Mouse (Mus musculus) hindbrain, embryonic 15.5 days (tissue): ENCODE measurements at regions not wholly inside any gene's neighbourhood (a gene's known extent, or its start where the extent isn't known, plus 50 kb on each side); places are given as distances from the start of the nearest gene placed in this dataset.

Experiments used
- ATAC-seq: fragments of 200-750 bp; cut with Nextera tagmentation; 2 replicates; pipeline ENCODE4 v1.8.0; 2017; ENCODE audit warnings: low read depth, moderate number of reproducible peaks, moderate TSS enrichment; ENCODE audit not compliant: low FRiP score
- H3K27ac ChIP-seq: fragments of 300-500 bp; sonication (generic); replicated peaks from 2 replicates; pipeline ENCODE4 v1.5.1; 2015; ENCODE audit warnings: mild to moderate bottlenecking, inconsistent platforms
- H3K27me3 ChIP-seq: fragments of 300-500 bp; sonication (generic); 2 replicates; pipeline ENCODE4 v1.6.1; 2015; ENCODE audit warnings: control low read depth, inconsistent platforms
- H3K36me3 ChIP-seq: fragments of 300-500 bp; sonication (generic); 2 replicates; pipeline ENCODE4 v1.6.1; 2015; ENCODE audit warnings: control low read depth, inconsistent platforms
- H3K4me1 ChIP-seq: fragments of 300-500 bp; sonication (generic); replicated peaks from 2 replicates; pipeline ENCODE4 v1.6.1; 2015; ENCODE audit warnings: control low read depth, inconsistent platforms
- H3K4me2 ChIP-seq: fragments of 300-500 bp; sonication (generic); 2 replicates; pipeline ENCODE4 v1.6.1; 2015; ENCODE audit warnings: moderate library complexity, mild to moderate bottlenecking, inconsistent platforms
- H3K4me3 ChIP-seq: fragments of 300-500 bp; sonication (generic); 2 replicates; pipeline ENCODE4 v1.5.1; 2015; ENCODE audit warnings: mild to moderate bottlenecking, inconsistent platforms
- H3K9ac ChIP-seq: fragments of 300-500 bp; sonication (generic); 2 replicates; pipeline ENCODE4 v1.6.1; 2015; ENCODE audit warnings: inconsistent platforms
- H3K9me3 ChIP-seq: fragments of 300-500 bp; sonication (generic); 2 replicates; pipeline ENCODE4 v1.6.1; 2016; ENCODE audit warnings: control low read depth, inconsistent platforms
- WGBS: fragments of 180-500 bp; shearing (Covaris S2); methylation state at CpG from one replicate; pipeline ENCODE4 v1.1.7; 2015; 5-methylcytosine and 5-hydroxymethylcytosine counted together

DNA sequence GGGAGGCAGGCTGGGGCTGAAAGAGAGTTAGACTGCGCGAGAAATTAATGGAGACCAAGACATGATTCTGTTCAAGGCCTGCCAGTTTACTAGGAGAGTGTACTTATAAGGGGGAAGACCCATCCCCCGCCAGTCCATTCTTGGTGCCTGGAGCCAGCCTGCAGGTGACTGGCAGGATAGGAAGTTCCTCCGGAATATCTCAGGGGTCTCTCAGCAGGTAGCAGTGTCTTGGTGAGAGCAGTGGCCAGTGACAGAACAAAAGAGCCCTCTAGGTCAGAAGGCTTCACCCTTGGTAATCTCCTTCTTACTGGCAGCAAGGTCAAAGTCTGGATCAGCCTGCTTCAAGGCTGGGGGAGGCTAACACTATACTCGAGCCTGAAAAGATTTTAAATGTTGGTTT is 83.7 kb upstream of the Zfp804b start:
- Histone ChIP-seq H3K4me1 (no peaks in the 10 kb centered on the region), H3K4me2 (no peak overlapping the region), H3K9me3 (no peaks in the 10 kb centered on the region), H3K9ac (no peak overlapping the region), H3K27ac (no peak overlapping the region), H3K27me3 (no peaks in the 10 kb centered on the region), H3K36me3 (no peaks in the 10 kb centered on the region), H3K4me3 (no peak overlapping the region)
- ATAC-seq: no peak
- WGBS: 40% methylated on average over 5 of the region's 5 CpGs

DNA sequence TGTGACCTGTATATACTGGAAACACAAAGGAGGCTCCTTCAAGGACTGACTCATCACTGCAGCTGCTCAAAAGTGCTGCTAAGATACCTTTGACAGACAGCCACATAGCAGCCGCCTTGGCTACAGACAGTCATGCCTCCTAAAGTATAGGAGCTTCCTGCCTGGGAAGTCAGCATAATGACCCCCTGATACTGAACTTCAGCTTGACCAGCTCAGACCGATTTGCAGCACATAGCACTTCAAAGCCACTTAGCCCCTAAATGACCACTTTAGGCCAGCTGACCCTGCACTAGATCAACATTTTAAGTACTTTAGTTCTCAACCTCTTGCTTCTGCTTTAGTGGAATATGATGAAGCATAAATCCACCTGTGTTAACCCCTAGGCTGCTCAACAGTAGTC is 91.9 kb upstream of the Zfp804b start:
- 84% methylated on average over 2 of the region's 2 CpGs for WGBS
- H3K36me3 ChIP-seq: no peaks in the 10 kb centered on the region

DNA sequence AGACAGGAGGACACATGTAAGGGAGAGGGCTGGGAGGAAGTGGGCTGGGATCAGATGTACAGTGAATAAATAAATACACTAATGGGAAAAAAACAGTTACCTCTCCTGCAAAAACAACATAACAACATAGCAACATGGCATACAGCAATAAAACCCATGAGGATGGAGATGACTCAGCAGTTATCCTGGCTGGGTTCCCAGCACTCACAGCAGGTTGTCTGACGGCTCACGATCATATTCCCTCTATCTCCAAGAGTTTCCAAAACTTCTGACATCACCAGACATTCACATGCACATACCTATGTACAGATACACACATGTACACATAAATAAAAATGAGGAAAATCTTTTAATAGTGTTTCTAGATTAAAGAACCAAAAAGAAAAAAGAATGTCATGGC is 103.4 kb upstream of the Zfp804b start:
- Histone ChIP-seq H3K36me3 (no peaks in the 10 kb centered on the region), H3K9me3 (no peaks in the 10 kb centered on the region)
- 70% methylated on average over 2 of the region's 2 CpGs for WGBS

More for the DNA sequence above, 91.9 kb upstream of the Zfp804b start:
- H3K4me3 ChIP-seq: no peak overlapping the region
- no peaks in the 10 kb centered on the region for H3K27me3 ChIP-seq
- no peak overlapping the region for H3K27ac ChIP-seq
- no peaks in the 10 kb centered on the region for H3K4me1 ChIP-seq
- no peaks in the 10 kb centered on the region for H3K9me3 ChIP-seq
- no peak overlapping the region for H3K9ac ChIP-seq
- no peak overlapping the region for H3K4me2 ChIP-seq
- no peak for ATAC-seq

DNA sequence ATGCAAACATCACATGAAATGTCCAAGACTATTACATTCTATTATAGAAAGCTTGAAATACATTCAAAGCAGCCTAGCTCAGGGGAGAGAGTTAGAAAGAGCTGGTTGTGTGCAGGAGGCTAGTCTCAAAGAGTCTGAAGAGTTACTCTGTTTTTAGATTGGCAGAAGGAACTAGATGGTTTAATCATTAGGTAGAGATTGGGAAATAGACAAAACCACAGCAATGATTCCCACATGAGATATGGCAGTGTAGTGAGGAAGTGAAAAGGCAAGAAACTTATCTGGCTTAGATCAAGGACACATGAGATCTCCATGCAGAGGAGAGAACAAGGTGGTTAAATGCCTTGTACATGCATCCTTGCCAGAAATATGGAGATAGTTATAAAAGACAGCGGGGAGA is 110.3 kb upstream of the Zfp804b start:
- WGBS: 95% methylated on average over 1 of the region's 1 CpGs

More for the DNA sequence above, 103.4 kb upstream of the Zfp804b start:
- H3K27me3 ChIP-seq: no peaks in the 10 kb centered on the region
- no peak overlapping the region for H3K4me2 ChIP-seq
- no peak overlapping the region for H3K9ac ChIP-seq
- H3K4me3 ChIP-seq: no peak overlapping the region
- H3K4me1 ChIP-seq: no peaks in the 10 kb centered on the region
- ATAC-seq: no peak
- H3K27ac ChIP-seq: no peak overlapping the region

DNA sequence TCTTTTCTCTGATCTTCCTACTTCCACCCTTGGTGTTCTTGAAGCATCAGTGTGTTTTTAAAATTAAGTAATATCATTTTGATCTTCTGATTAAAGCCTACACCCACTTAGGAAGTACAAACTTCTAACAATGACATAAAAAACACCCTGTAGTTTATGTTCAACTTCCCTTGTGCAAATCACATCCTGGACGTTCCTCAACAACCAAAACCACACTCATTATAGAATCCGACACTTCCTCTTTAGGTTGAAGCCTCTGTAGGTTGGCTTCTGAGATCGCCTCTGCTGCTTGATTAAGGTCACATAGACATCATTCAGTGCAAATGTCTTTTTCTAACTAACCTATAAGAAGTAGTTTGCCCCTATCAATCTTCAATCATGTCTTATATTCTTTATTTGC is 112.5 kb upstream of the Zfp804b start:
- Histone ChIP-seq H3K9ac (no peak overlapping the region), H3K27ac (no peak overlapping the region), H3K9me3 (no peaks in the 10 kb centered on the region), H3K4me3 (no peak overlapping the region), H3K4me1 (no peaks in the 10 kb centered on the region), H3K4me2 (no peak overlapping the region), H3K36me3 (no peaks in the 10 kb centered on the region), H3K27me3 (no peaks in the 10 kb centered on the region)
- no peak for ATAC-seq
- 82% methylated on average over 3 of the region's 3 CpGs for WGBS

More for the DNA sequence above, 110.3 kb upstream of the Zfp804b start:
- no peaks in the 10 kb centered on the region for H3K27me3 ChIP-seq
- no peak overlapping the region for H3K4me2 ChIP-seq
- H3K4me1 ChIP-seq: no peaks in the 10 kb centered on the region
- no peaks in the 10 kb centered on the region for H3K36me3 ChIP-seq
- no peak for ATAC-seq
- no peaks in the 10 kb centered on the region for H3K9me3 ChIP-seq
- no peak overlapping the region for H3K27ac ChIP-seq
- no peak overlapping the region for H3K9ac ChIP-seq
- no peak overlapping the region for H3K4me3 ChIP-seq

DNA sequence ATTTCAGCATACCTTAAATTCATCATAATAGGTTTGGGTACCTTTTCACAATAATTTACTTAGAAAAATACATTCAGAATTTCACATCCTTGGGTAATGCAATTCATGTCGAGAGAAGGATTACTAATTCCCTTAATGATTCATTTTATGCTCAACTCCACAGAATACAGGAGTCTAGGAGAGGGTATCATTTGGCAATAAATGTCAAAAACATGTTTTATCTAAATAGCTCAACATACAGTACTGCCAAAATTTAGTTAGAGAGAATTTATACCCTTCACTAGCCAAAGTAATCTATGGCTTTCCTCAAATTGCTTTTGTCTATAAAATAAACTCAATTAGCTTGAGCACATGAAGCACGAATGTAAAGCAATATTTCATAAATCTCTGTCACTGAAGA is 144.6 kb upstream of the Zfp804b start:
- 63% methylated on average over 2 of the region's 2 CpGs for WGBS
- no peaks in the 10 kb centered on the region for H3K36me3 ChIP-seq
- no peak overlapping the region for H3K27ac ChIP-seq
- no peak overlapping the region for H3K4me2 ChIP-seq
- H3K9ac ChIP-seq: no peak overlapping the region
- no peaks in the 10 kb centered on the region for H3K4me1 ChIP-seq
- H3K27me3 ChIP-seq: no peaks in the 10 kb centered on the region
- no peaks in the 10 kb centered on the region for H3K9me3 ChIP-seq
- no peak overlapping the region for H3K4me3 ChIP-seq
- ATAC-seq: no peak

DNA sequence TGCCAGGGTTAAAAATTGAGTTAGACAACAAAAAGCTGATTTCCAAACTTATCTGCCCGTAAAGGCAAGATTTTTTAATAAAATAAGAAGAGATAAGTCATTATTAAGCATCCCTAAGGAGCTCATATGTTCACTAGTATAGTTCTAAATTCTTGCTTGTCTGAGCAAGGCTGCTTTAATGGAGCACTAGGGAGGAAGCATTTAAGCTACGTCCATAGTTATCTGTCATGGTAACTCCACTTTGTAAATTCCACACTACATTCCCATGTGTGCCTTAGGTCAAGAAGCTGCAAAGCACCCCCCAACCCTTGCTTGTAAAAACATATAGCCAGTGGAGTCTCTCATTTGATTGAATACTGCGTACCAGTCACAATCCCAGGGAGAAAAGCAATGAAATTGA is 145.0 kb upstream of the Zfp804b start:
- no peaks in the 10 kb centered on the region for H3K9me3 ChIP-seq
- no peak for ATAC-seq
- H3K9ac ChIP-seq: no peak overlapping the region
- no peak overlapping the region for H3K4me3 ChIP-seq
- no peaks in the 10 kb centered on the region for H3K27me3 ChIP-seq
- H3K27ac ChIP-seq: no peak overlapping the region
- H3K4me1 ChIP-seq: no peaks in the 10 kb centered on the region
- no peak overlapping the region for H3K4me2 ChIP-seq
- H3K36me3 ChIP-seq: no peaks in the 10 kb centered on the region
- 57% methylated on average over 3 of the region's 3 CpGs for WGBS

DNA sequence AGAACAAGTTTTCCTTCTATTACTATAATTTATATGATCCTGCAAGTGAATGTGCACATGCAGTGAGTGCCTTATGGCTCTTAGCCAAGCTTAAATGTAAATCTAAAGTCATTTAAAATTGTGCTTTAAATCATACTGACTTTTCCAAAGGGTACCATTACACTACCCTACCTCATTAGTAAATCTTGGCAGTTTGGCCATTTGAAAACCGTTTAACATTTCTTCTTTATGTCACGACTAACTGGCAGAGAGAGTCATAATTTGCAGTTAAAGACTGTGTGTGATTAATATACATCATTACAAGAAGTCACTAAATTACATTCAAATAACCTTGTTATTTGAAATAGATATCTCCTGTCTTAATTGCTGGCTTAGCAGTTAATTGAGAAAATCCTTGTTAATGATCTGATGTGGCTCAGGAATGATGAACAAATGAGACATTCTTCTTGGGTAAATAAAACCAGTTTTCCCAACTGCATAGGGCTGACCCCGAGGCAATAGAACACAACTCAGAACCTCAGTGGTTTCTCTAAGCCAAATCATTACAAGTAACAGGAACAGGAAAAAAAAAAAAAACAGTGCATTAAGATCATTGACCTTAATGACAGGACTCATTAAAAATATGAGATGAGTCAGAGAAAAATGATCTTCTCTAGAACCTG is 173.1 kb upstream of the Zfp804b start:
- no peak overlapping the region for H3K9ac ChIP-seq
- 57% methylated on average over 3 of the region's 3 CpGs for WGBS
- no peaks in the 10 kb centered on the region for H3K27me3 ChIP-seq
- ATAC-seq: no peak
- H3K27ac ChIP-seq: no peak overlapping the region
- no peak overlapping the region for H3K4me2 ChIP-seq
- H3K36me3 ChIP-seq: no peaks in the 10 kb centered on the region
- no peak overlapping the region for H3K4me3 ChIP-seq
- no peaks in the 10 kb centered on the region for H3K9me3 ChIP-seq
- no peaks in the 10 kb centered on the region for H3K4me1 ChIP-seq

DNA sequence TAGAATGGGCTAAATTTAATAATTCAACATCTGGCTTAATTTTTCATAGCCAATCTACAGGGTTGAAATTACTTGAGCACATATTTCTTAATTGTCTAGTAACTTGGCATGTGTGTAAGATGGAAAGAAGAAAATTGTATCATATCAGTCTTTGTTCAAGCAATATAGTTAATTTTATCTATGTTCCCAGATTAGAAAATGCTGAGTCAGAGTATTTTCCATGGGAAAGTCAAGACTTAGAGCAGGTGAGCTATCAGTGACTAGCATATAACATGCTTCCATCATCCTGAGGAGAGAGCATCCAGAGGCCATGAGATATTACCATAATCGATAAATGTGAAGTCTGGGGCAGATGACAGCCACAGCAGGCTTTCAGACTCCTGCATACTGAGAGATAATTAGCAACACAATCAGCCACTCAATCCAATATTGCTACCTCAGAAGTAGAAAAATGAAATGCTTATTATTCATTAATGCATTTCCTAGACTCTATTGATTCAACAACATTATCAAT is 188.2 kb upstream of the Zfp804b start:
- no peak overlapping the region for H3K4me3 ChIP-seq
- WGBS: 71% methylated on average over 1 of the region's 1 CpGs

DNA sequence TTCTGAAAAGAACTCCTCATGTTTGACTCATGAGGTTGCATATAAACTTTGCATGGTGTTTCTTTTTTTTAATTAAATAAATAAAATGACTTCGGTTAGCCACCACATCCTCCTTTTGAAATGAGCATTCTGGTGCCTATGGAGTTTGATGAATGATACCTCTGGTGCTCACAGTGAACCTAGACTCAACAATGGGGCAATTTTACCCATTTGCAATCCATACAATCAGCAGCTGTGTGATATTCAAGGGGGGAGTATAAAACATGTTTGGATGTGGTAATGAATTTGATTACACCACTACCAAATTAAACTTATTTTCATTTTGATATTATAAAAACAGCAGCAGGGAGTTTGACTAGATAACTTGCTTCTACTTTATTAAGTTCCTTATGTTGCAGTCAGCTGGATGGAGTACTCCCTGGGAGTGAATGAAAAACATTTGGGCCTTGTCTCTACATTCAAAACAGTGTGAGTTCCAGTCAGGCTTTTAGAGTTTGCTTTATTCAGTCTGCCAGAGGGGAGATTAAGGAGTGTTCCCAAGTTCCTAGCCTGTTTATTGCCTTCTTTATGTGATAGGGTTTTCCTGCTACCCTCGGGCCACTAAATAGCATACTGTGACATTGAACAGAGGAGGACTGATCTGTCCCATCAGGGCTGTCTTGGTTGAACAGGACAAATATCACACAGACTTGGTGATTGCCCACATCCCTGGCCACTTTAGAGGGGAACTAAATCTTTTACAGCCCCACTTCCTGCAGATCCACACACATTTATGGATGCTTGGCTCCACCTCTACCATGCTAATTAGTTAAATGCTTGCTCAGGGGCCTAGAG is 195.5 kb upstream of the Zfp804b start:
- H3K4me3 ChIP-seq: no peak overlapping the region
- H3K4me1 ChIP-seq: no peaks in the 10 kb centered on the region
- H3K9ac ChIP-seq: no peak overlapping the region
- H3K27ac ChIP-seq: no peak overlapping the region
- H3K9me3 ChIP-seq: no peaks in the 10 kb centered on the region
- H3K27me3 ChIP-seq: no peaks in the 10 kb centered on the region
- 58% methylated on average over 2 of the region's 2 CpGs for WGBS
- H3K4me2 ChIP-seq: no peak overlapping the region
- no peaks in the 10 kb centered on the region for H3K36me3 ChIP-seq
- peak; percentile 48; the same call in 1 of the 2 replicates for ATAC-seq

More for the DNA sequence above, 188.2 kb upstream of the Zfp804b start:
- H3K9ac ChIP-seq: no peak overlapping the region
- no peak overlapping the region for H3K4me2 ChIP-seq
- ATAC-seq: no peak
- H3K4me1 ChIP-seq: no peaks in the 10 kb centered on the region
- no peaks in the 10 kb centered on the region for H3K27me3 ChIP-seq
- no peaks in the 10 kb centered on the region for H3K9me3 ChIP-seq
- H3K36me3 ChIP-seq: no peaks in the 10 kb centered on the region
- H3K27ac ChIP-seq: no peak overlapping the region

DNA sequence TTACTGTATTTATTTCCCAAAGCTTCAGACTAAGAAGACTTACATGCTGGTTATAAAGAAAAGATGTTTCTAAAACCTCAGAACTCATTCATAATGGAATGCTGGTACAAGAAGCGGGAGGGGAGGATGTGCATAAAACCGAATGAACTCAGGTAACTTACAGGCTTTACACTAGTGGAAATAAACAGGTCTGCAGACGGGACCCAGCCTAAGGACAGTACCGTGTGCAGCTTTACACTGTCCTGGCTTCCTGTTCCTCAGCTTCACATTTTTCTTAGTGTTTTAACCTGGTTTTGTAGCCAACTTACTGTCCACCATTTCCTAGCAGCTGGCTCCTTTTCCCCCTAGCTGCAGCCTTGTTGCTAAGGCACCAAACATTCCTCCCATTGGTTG is 196.1 kb upstream of the Zfp804b start:
- no peaks in the 10 kb centered on the region for H3K4me1 ChIP-seq
- H3K9me3 ChIP-seq: no peaks in the 10 kb centered on the region
- H3K4me2 ChIP-seq: no peak overlapping the region
- H3K27me3 ChIP-seq: no peaks in the 10 kb centered on the region
- no peak for ATAC-seq
- no peak overlapping the region for H3K4me3 ChIP-seq
- H3K9ac ChIP-seq: no peak overlapping the region
- no peaks in the 10 kb centered on the region for H3K36me3 ChIP-seq
- WGBS: 83% methylated on average over 4 of the region's 4 CpGs
- H3K27ac ChIP-seq: no peak overlapping the region

DNA sequence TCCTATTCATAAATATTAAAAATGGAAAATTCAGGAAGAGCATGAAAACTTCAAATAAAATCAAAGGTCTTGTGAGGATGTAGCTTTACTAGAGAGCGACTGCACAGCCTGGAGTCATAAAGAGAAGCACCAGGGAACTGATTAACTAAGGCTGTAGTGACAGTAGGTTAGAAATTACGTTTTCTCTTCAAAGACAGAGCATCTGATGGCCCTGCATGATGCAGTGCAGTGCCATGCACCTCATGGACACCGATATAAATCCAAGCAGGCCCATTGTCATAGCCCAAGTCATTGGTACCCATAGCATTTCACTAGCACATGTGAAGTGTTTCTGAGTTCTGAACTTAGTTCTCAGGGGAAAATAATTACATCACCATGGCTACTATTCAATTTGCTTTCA is 199.3 kb upstream of the Zfp804b start:
- H3K9me3 ChIP-seq: no peaks in the 10 kb centered on the region
- ATAC-seq: no peak
- H3K27me3 ChIP-seq: no peaks in the 10 kb centered on the region
- H3K9ac ChIP-seq: no peak overlapping the region
- 52% methylated on average over 3 of the region's 3 CpGs for whole genome bisulfite sequencing
- no peaks in the 10 kb centered on the region for H3K36me3 ChIP-seq
- no peak overlapping the region for H3K27ac ChIP-seq
- no peak overlapping the region for H3K4me3 ChIP-seq
- H3K4me1 ChIP-seq: no peaks in the 10 kb centered on the region
- H3K4me2 ChIP-seq: no peak overlapping the region
